Mouse (Mus musculus): ENCODE measurements around the gene Acadl.

DNA sequence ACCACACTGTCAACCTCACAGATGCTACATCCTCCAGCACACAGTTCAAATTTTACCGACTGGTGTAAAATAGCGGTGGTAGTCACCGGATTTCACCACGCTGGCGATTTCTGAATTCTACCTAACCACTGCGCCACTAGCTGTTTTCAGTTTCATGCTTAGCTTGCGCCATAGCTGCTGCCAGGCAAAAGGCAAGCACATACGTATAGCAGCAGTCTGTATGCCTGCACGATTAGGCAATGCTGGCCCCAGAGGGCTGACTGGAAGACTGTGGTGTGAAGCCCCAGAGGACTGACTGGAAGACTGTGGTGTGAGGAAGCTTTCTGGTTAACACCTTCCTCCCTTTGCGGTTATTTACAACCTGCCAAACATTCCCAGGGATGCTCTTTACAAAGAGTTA lies 21.1 kb downstream of the Acadl start:
- TF ChIP-seq CTCF (IDR thresholded peaks at IDR 0.05; ENCODE audit: borderline replicate concordance, control insufficient read depth, extremely low read depth, insufficient read depth, low read length, poor library complexity) (no peak), POLR2A (IDR thresholded peaks at IDR 0.05; ENCODE audit: control insufficient read depth, extremely low read depth, insufficient read depth, low read length, poor library complexity) (no peak)
